In the genomic region with DNA sequence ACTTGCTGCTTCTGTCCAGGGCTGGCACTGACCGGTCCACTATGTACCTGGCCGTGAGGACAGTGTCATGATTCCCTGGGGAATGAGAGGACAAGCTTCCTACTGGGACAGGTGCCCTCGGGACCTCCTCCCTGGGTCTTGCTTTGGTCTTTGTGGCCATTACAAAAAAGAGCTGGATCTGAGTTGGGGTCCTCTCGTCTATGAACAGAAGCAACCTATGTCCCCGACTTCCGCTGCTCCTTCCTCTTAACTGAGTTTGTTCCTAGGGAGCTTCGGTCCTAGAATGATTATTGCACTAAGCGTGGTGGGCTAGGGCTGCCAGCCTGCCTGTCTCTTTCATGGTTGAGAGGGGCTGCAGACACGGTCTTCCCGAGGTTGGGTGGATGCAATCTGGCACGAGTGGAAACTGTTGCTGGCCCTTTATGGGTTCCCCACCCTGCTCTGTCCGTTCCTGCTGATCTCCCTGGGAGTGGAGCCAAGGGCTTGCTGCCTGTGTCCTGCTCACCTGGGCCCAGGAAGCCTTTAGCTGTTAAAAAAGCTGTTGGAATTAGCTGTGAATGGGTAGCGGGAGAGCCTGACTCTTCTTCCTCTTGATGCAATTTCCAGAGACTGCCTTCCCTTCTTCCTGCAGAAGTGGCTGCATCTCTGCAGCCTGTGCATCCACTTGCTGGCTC, we compare ENCODE assay signal across 13 mouse cellular contexts. TPM values are rescaled to one million over a fixed set of nuclear protein-coding genes. Genes with fewer than 3 reads are reported as not detected.
DNase-seq lines count a peak whose midpoint lies in the region; ATAC-seq and TF ChIP-seq lines count a peak whose summit lies in the region.
"Had no signal": no experiment of that assay in that cellular context is flagged by ENCODE, and none has a peak within 500 bp of the region (broad histone marks: within the 10 kb centered on the region; RNA-seq: fewer than 3 reads in every experiment).

No protein-coding gene starts in this region.

- no peak for ATAC-seq in lung, postnatal 0 days
- no peak for ATAC-seq in limb, embryonic 14.5 days (ENCODE audit: low FRiP score, low read depth)

- no peak for TF ChIP-seq CTCF in gastrocnemius, adult 2 months (IDR thresholded peaks at IDR 0.05)
- no peak for TF ChIP-seq CTCF in lung, postnatal 0 days (IDR thresholded peaks at IDR 0.05)

- no peak overlapping the region for H3K9ac ChIP-seq in lung, postnatal 0 days (replicated peaks; ENCODE audit: low read depth)
- peak overlapping the region; percentile 60 for H3K9ac ChIP-seq in limb, embryonic 14.5 days (ENCODE audit: low read depth, low read length, severe bottlenecking)

- H3K27ac ChIP-seq in gastrocnemius, adult 2 months: no peak overlapping the region
- H3K27ac ChIP-seq in lung, postnatal 0 days (ENCODE audit: low read length): no peak overlapping the region
- H3K27ac ChIP-seq in limb, embryonic 14.5 days (replicated peaks; ENCODE audit: low read depth, low read length): no peak overlapping the region

- peak overlapping the region; percentile 78 for H3K4me2 ChIP-seq in lung, postnatal 0 days (replicated peaks; ENCODE audit: low read depth, low read length)
- peak overlapping the region; percentile 98 for H3K4me2 ChIP-seq in limb, embryonic 14.5 days (replicated peaks; ENCODE audit: low read depth, low read length, severe bottlenecking)

- H3K4me3 ChIP-seq in gastrocnemius, adult 2 months: peak overlapping the region; percentile 71
- peak overlapping the region; percentile 45 for H3K4me3 ChIP-seq in lung, postnatal 0 days (ENCODE audit: low read depth, low read length)
- H3K4me3 ChIP-seq in limb, embryonic 14.5 days (replicated peaks; ENCODE audit: low read length): peak overlapping the region; percentile 62

- intact Hi-C loops in gastrocnemius, adult 2 months (cut with DNase I): no loop called here

- DNase-seq in gastrocnemius, adult 2 months: no peak
- DNase-seq in gastrocnemius, adult 18-20 months (ENCODE audit: low spot score): no peak
- DNase-seq in lung, postnatal 0 days (ENCODE audit: low spot score): no peak
- no peak for DNase-seq in lung, postnatal 4 days
- DNase-seq in limb, embryonic 14.5 days (ENCODE audit: low spot score): no peak
- DNase-seq in spleen, adult 18-20 months: no peak
- no peak for DNase-seq in right cerebral cortex, postnatal 36 days (ENCODE audit: low spot score in 2 of 2)
- DNase-seq in layer of hippocampus, postnatal 10 days (ENCODE audit: low spot score in 2 of 2): no peak
- DNase-seq: B cell, adult 2 months; cerebellum, adult 9-10 months; gastrocnemius, postnatal 25 days; thymus, postnatal 14 days had no signal

- H3K9me3 ChIP-seq in lung, postnatal 0 days (ENCODE audit: low read length): no peaks in the 10 kb centered on the region
- H3K9me3 ChIP-seq in limb, embryonic 14.5 days (ENCODE audit: control insufficient read depth, low read length): no peaks in the 10 kb centered on the region

- no peaks in the 10 kb centered on the region for H3K36me3 ChIP-seq in lung, postnatal 0 days (ENCODE audit: insufficient read depth, low read length)
- H3K36me3 ChIP-seq in limb, embryonic 14.5 days (ENCODE audit: control insufficient read depth, insufficient read depth, low read length): no peaks in the 10 kb centered on the region

- TF ChIP-seq EP300 in lung, postnatal 0 days (IDR thresholded peaks at IDR 0.05): no peak

- TF ChIP-seq POLR2A in limb, embryonic 14.5 days (IDR thresholded peaks at IDR 0.05; ENCODE audit: borderline replicate concordance, extremely low read depth, insufficient read depth, insufficient read length): no peak

- 0 out of 2 replicates have a peak, but pooled peaks cover 6% of the 10 kb centered on the region for H3K4me1 ChIP-seq in lung, postnatal 0 days (ENCODE audit: insufficient read depth, low read depth, low read length)
- peaks cover 30% of the 10 kb centered on the region for H3K4me1 ChIP-seq in limb, embryonic 14.5 days (ENCODE audit: control insufficient read depth, insufficient read depth, low read length)

- 34% methylated on average over 13 of the region's 13 CpGs for WGBS in lung, postnatal 0 days
- 20% methylated on average over 13 of the region's 13 CpGs for whole genome bisulfite sequencing in limb, embryonic 14.5 days

- peaks cover 41% of the 10 kb centered on the region for H3K27me3 ChIP-seq in lung, postnatal 0 days (replicated peaks; ENCODE audit: insufficient read depth, low read length)
- no peaks in the 10 kb centered on the region; the same call in 1 of the 2 replicates for H3K27me3 ChIP-seq in limb, embryonic 14.5 days (ENCODE audit: control insufficient read depth, insufficient read depth, low read length)

RNA-seq across cellular contexts. Expression of a gene that starts 1.5 kb away (rescaled TPM):
- total RNA-seq in gastrocnemius, adult 2 months (2021): under 1 TPM; 0.15 to 0.70 TPM
- total RNA-seq in gastrocnemius, adult 18-20 months (2021): under 1 TPM; 0.25 to 0.40 TPM
- polyA plus RNA-seq in lung, postnatal 0 days (2015; fragmentation: Nextera tagmentation; extraction: Ambion mirVana): 24.1 and 25.5 TPM in 2 replicates
- polyA plus RNA-seq in limb, embryonic 14.5 days (2012; rRNA removed): 81.1 and 107 TPM in 2 replicates
- polyA plus RNA-seq in limb, embryonic 14.5 days (2014; fragmentation: Nextera tagmentation; extraction: Ambion mirVana): 99.9 and 103 TPM in 2 replicates
- 10 to 100 TPM; 11.4 to 11.6 TPM for total RNA-seq in layer of hippocampus, postnatal 10 days (2021)
- total RNA-seq: neutrophil, adult 5-6 weeks had no signal

RNA-seq across cellular contexts. Expression of a gene that starts 11.6 kb away (rescaled TPM):
- total RNA-seq in gastrocnemius, adult 2 months (2021): 100 to 1,000 TPM in 1 of 2 experiments, 10 to 100 TPM in 1; 86.9 to 109 TPM
- 100 to 1,000 TPM in 1 of 2 experiments, 10 to 100 TPM in 1; 93.9 to 108 TPM for total RNA-seq in gastrocnemius, adult 18-20 months (2021)
- polyA plus RNA-seq in lung, postnatal 0 days (2015; fragmentation: Nextera tagmentation; extraction: Ambion mirVana): 249 and 268 TPM in 2 replicates
- 95.7 and 106 TPM in 2 replicates for polyA plus RNA-seq in limb, embryonic 14.5 days (2012; rRNA removed)
- polyA plus RNA-seq in limb, embryonic 14.5 days (2014; fragmentation: Nextera tagmentation; extraction: Ambion mirVana): 156 and 157 TPM in 2 replicates
- total RNA-seq in layer of hippocampus, postnatal 10 days (2021): 100 to 1,000 TPM; 135 to 141 TPM

RNA-seq across cellular contexts. Expression of a gene that starts 29.9 kb away (rescaled TPM):
- total RNA-seq in gastrocnemius, adult 2 months (2021): 10 to 100 TPM; 10.6 to 10.8 TPM
- total RNA-seq in gastrocnemius, adult 18-20 months (2021): 10 to 100 TPM; 12.0 to 12.9 TPM
- 19.8 and 21.6 TPM in 2 replicates for polyA plus RNA-seq in lung, postnatal 0 days (2015; fragmentation: Nextera tagmentation; extraction: Ambion mirVana)
- 37.9 and 47.7 TPM in 2 replicates for polyA plus RNA-seq in limb, embryonic 14.5 days (2012; rRNA removed)
- 38.2 and 45.3 TPM in 2 replicates for polyA plus RNA-seq in limb, embryonic 14.5 days (2014; fragmentation: Nextera tagmentation; extraction: Ambion mirVana)
- 10 to 100 TPM; 27.3 to 33.0 TPM for total RNA-seq in layer of hippocampus, postnatal 10 days (2021)

RNA-seq across cellular contexts. Expression of a gene that starts 32.1 kb away (rescaled TPM):
- total RNA-seq in gastrocnemius, adult 2 months (2021): not detected
- total RNA-seq in gastrocnemius, adult 18-20 months (2021): not detected
- polyA plus RNA-seq in lung, postnatal 0 days (2015; fragmentation: Nextera tagmentation; extraction: Ambion mirVana): 1.8 and 2.6 TPM in 2 replicates
- polyA plus RNA-seq in limb, embryonic 14.5 days (2012; rRNA removed): 2.2 TPM in 2 replicates
- 2.6 and 2.9 TPM in 2 replicates for polyA plus RNA-seq in limb, embryonic 14.5 days (2014; fragmentation: Nextera tagmentation; extraction: Ambion mirVana)
- total RNA-seq in layer of hippocampus, postnatal 10 days (2021): 1 to 10 TPM; 4.7 to 5.2 TPM
- total RNA-seq: neutrophil, adult 5-6 weeks had no signal

Comparison
In these comparisons a context has a peak if more than half of its experiments do, and no peak if none do; other contexts are left out.
1. RNA of a gene that starts 1.5 kb away (total RNA-seq): 11.4 to 11.6 TPM in layer of hippocampus, postnatal 10 days; 0.15 to 0.70 TPM in gastrocnemius, adult 2 months and 0.25 to 0.40 TPM in gastrocnemius, adult 18-20 months; every median in the first group is over 4 times any median in the second.
2. Peak in every context shown above with its lines, with median percentiles within 50 percentile points of each other: H3K4me3 ChIP-seq.